ENCODE assay signal across 10 mouse cellular contexts in the genomic region with DNA sequence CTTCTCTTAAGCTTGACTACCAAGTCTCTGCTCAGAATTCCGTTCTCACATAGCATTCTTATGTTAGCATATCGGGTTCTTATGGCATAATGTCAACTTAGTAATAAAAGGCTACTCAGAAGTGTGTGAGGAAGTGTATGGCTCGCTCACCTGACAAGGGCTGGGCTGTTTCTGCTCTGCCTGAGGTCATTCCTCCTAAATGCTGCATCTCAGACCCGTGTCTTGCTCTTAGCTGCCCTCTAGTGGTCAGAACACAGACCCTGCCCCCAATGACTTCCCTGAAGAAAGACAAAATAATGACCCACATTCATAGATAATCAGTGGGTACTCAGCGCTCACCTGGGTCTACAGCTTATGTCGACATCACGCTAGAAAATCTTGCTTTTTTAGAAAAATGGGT. TPM values are rescaled to one million over a fixed set of nuclear protein-coding genes. Genes with fewer than 3 reads are reported as not detected.
DNase-seq lines count a peak whose midpoint lies in the region; ATAC-seq and TF ChIP-seq lines count a peak whose summit lies in the region.
"Had no signal": no experiment of that assay in that cellular context is flagged by ENCODE, and none has a peak within 500 bp of the region (broad histone marks: within the 10 kb centered on the region; RNA-seq: fewer than 3 reads in every experiment).

No protein-coding gene starts in this region.

- H3K36me3 ChIP-seq in kidney, embryonic 16.5 days (ENCODE audit: insufficient read depth, low read length), result no peaks in the 10 kb centered on the region
- H3K36me3 ChIP-seq: embryonic facial prominence, embryonic 15.5 days had no signal

- no peak overlapping the region for H3K4me3 ChIP-seq in kidney, embryonic 16.5 days (ENCODE audit: low read length)
- H3K4me3 ChIP-seq: embryonic facial prominence, embryonic 15.5 days; megakaryocyte, embryonic 14.5 days had no signal

- no peaks in the 10 kb centered on the region for H3K9me3 ChIP-seq in kidney, embryonic 16.5 days (ENCODE audit: low read length)
- H3K9me3 ChIP-seq: embryonic facial prominence, embryonic 15.5 days; megakaryocyte, embryonic 14.5 days had no signal

- no peak for ATAC-seq in kidney, embryonic 16.5 days (ENCODE audit: low FRiP score, low TSS enrichment)
- no peak for ATAC-seq in Patski
- ATAC-seq in megakaryocyte progenitor cell, adult 5-6 weeks (replicated peaks; ENCODE audit: poor library complexity), result peak; percentile 87

- POLR2A ChIA-PET in Patski (lab: Charles Lee), result no interaction called here

- CTCF ChIA-PET in Patski (lab: Charles Lee), result interaction anchor here (0.8 to 1.4 kb wide), 12 partner anchors 10 to 166 kb away, joined by 3 to 4 read pairs (median 3); a partner anchor contains a TSS

- no peak overlapping the region for H3K4me2 ChIP-seq in kidney, embryonic 16.5 days (replicated peaks; ENCODE audit: low read depth, low read length)
- H3K4me2 ChIP-seq: embryonic facial prominence, embryonic 15.5 days had no signal

- DNase-seq in kidney, adult 11 months, result peak; percentile 30
- peak; percentile 15 for DNase-seq in Patski (ENCODE audit: low read depth, low spot score)
- DNase-seq in cerebellum, adult 9-11 months, result peak; percentile 85
- DNase-seq in gastrocnemius, postnatal 10 days, result peak; percentile 59
- peak; percentile 52 to 56 for DNase-seq in layer of hippocampus, postnatal 14 days (ENCODE audit: low spot score in 2 of 2)
- peak; percentile 48 to 68 for DNase-seq in spleen, postnatal 4 days (ENCODE audit: low spot score in 2 of 2)

- in situ Hi-C loops in Patski (cut with MboI; ENCODE audit: low pct_unique_long_range_greater_than_20kb), result loop anchor here (5.0 kb wide), 1 partner anchor 128 kb away; no protein-coding TSS in a partner anchor

- no peak overlapping the region for H3K27ac ChIP-seq in kidney, embryonic 16.5 days (ENCODE audit: low read length)
- H3K27ac ChIP-seq: embryonic facial prominence, embryonic 15.5 days had no signal

- no peak overlapping the region for H3K9ac ChIP-seq in kidney, embryonic 16.5 days (replicated peaks; ENCODE audit: low read length)
- H3K9ac ChIP-seq: embryonic facial prominence, embryonic 15.5 days had no signal

- H3K27me3 ChIP-seq in kidney, embryonic 16.5 days (ENCODE audit: insufficient read depth, low read length), result peaks cover 2% of the 10 kb centered on the region; the same call in 1 of the 2 replicates
- H3K27me3 ChIP-seq in Patski, result no peaks in the 10 kb centered on the region
- H3K27me3 ChIP-seq: embryonic facial prominence, embryonic 15.5 days had no signal

- peak; percentile 93 for TF ChIP-seq CTCF in Patski (IDR thresholded peaks at IDR 0.05)

- WGBS in kidney, embryonic 16.5 days, result 25% methylated on average over 7 of the region's 7 CpGs

- no peaks in the 10 kb centered on the region for H3K4me1 ChIP-seq in kidney, embryonic 16.5 days (ENCODE audit: insufficient read depth, low read length)

RNA-seq across cellular contexts. Expression of a gene that starts 58.9 kb away (rescaled TPM):
- polyA plus RNA-seq in kidney, embryonic 16.5 days (2015; fragmentation: Nextera tagmentation; extraction: Ambion mirVana), result 35.0 and 35.2 TPM in 2 replicates
- polyA plus RNA-seq in Patski (2021), result not detected
- total RNA-seq in gastrocnemius, postnatal 10 days (2021), result 1 to 10 TPM; 1.2 to 3.0 TPM
- 1 to 10 TPM; 6.6 to 7.3 TPM for total RNA-seq in layer of hippocampus, postnatal 14 days (2021)
- total RNA-seq in megakaryocyte progenitor cell, adult 5-6 weeks (2015), result 0.88 TPM in 1 of 2 replicates, not detected in the other
- 0.37 TPM in 1 of 2 replicates, not detected in the other for total RNA-seq in megakaryocyte progenitor cell, adult 5-6 weeks (2017)

Comparison
In these comparisons a context has a peak if more than half of its experiments do, and no peak if none do; other contexts are left out.
1. DNase-seq: peak in every context shown above with its lines; median percentile 85 in cerebellum, adult 9-11 months; 59 in gastrocnemius, postnatal 10 days; 58 in spleen, postnatal 4 days; 54 in layer of hippocampus, postnatal 14 days; 30 in kidney, adult 11 months; 15 in Patski.